Mouse (Mus musculus) ES-E14 (cell line): ENCODE data around the gene Rtraf.

Source experiments
- HCFC1 ChIP-seq: IDR thresholded peaks from 2 replicates; pipeline ENCODE4 v1.6.1; 2012; ENCODE audit warnings: low read length, inconsistent platforms, borderline replicate concordance; ENCODE audit not compliant: insufficient read depth
- MAFK ChIP-seq: IDR thresholded peaks from 2 replicates; pipeline ENCODE4 v1.6.1; 2014; ENCODE audit warnings: mild to moderate bottlenecking, low read depth, low read length, inconsistent platforms; ENCODE audit not compliant: insufficient read depth
- ZC3H11A ChIP-seq: IDR thresholded peaks from 2 replicates; pipeline ENCODE4 v1.6.1; 2012; ENCODE audit warnings: low read depth, mild to moderate bottlenecking, inconsistent platforms, low read length, borderline replicate concordance
- ZNF384 ChIP-seq: IDR thresholded peaks from 2 replicates; pipeline ENCODE4 v1.6.1; 2012; ENCODE audit warnings: low read depth, low read length, inconsistent platforms

DNA sequence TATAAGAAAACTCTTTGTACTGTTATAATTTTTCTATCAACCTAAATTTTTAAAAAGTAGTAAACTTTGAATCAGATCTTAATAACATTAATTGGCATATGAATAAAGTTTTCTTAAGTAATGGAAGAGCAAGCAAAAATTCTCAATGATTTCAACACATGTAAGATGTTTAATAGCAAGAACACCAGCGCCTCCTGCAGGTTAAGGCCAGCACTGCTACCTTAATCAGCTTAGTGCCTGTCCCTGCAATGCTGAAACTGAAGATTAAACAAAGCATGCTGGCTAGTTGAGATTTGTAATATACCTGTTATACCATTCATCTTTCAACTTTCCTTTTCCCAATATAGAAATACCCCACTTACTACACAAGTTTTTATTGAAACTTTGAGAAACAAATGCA, 5.7 kb downstream of the Rtraf start:
- TF ChIP-seq MAFK (no peak), ZNF384 (no peak), HCFC1 (no peak), ZC3H11A (peak; percentile 77)
